ENCODE assay signal across 15 mouse cellular contexts in the genomic region with DNA sequence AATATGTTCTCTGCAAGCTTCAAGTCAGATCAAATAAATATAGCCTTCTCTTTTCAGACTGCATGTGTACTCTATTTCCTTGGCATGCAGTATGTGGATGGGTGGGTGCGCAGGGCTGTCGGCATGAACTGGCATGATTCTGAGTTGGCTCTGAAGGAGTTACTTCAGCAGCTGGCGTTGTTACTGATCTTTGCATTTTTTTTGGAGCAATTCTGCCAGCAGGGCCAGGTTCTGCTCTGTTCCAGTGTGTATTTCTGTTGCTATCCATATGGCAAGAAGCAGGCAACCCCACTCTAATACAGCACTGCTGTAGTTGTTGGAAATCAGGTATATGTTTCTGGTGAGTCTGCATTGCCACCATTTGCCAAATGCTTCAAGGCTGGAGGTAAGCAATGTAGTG. TPM values are rescaled to one million over a fixed set of nuclear protein-coding genes. Genes with fewer than 3 reads are reported as not detected.
DNase-seq lines count a peak whose midpoint lies in the region; ATAC-seq and TF ChIP-seq lines count a peak whose summit lies in the region.
"Had no signal": no experiment of that assay in that cellular context is flagged by ENCODE, and none has a peak within 500 bp of the region (broad histone marks: within the 10 kb centered on the region; RNA-seq: fewer than 3 reads in every experiment).

No protein-coding gene starts in this region.

- H3K27ac ChIP-seq in hindbrain, postnatal 0 days, result no peak overlapping the region
- H3K27ac ChIP-seq in hindbrain, embryonic 14.5 days, result no peak overlapping the region
- H3K27ac ChIP-seq in layer of hippocampus, adult 2 months, result peak overlapping the region; percentile 74
- H3K27ac ChIP-seq in midbrain, embryonic 11.5 days (ENCODE audit: low read depth, low read length), result no peak overlapping the region
- H3K27ac ChIP-seq: heart, embryonic 10.5 days; limb, embryonic 12.5 days had no signal

- intact Hi-C loops in left cerebral cortex, postnatal 14 days (cut with DNase I), result loop anchor here (1.0 kb wide), 1 partner anchor 21 kb away; no protein-coding TSS in a partner anchor

- DNase-seq in hindbrain, postnatal 0 days (ENCODE audit: low spot score), result peak; percentile 29
- DNase-seq in hindbrain, embryonic 14.5 days (ENCODE audit: low spot score), result no peak
- peak; percentile 64 to 76 for DNase-seq in layer of hippocampus, adult 2 months (ENCODE audit: low spot score in 2 of 2)
- peak; percentile 59 to 88 for DNase-seq in left cerebral cortex, postnatal 14 days (ENCODE audit: low spot score in 2 of 2)
- no peak for DNase-seq in T-cell, adult 2 months (ENCODE audit: low spot score)
- no peak for DNase-seq in midbrain, embryonic 11.5 days (ENCODE audit: low spot score, missing footprints)
- DNase-seq in adrenal gland, adult 18-20 months (ENCODE audit: low spot score in 2 of 2), result no peak
- DNase-seq: adrenal gland, adult 2 months; kidney, adult 18-20 months; lung, adult 18-20 months; thymus, postnatal 14 days had no signal

- H3K36me3 ChIP-seq in hindbrain, postnatal 0 days (ENCODE audit: insufficient read depth, low read length), result no peaks in the 10 kb centered on the region
- no peaks in the 10 kb centered on the region for H3K36me3 ChIP-seq in hindbrain, embryonic 14.5 days (replicated peaks; ENCODE audit: control insufficient read depth, insufficient read depth)
- no peaks in the 10 kb centered on the region for H3K36me3 ChIP-seq in midbrain, embryonic 11.5 days (ENCODE audit: control insufficient read depth, insufficient read depth, low read length)
- H3K36me3 ChIP-seq: heart, embryonic 10.5 days; limb, embryonic 12.5 days had no signal

- 64% methylated on average over 3 of the region's 3 CpGs for WGBS in hindbrain, postnatal 0 days
- WGBS in hindbrain, embryonic 14.5 days, result 76% methylated on average over 3 of the region's 3 CpGs
- 89% methylated on average over 3 of the region's 3 CpGs for WGBS in midbrain, embryonic 11.5 days

- no peak overlapping the region for H3K4me2 ChIP-seq in hindbrain, postnatal 0 days (ENCODE audit: low read depth, low read length)
- no peak overlapping the region for H3K4me2 ChIP-seq in hindbrain, embryonic 14.5 days (replicated peaks)
- no peak overlapping the region for H3K4me2 ChIP-seq in midbrain, embryonic 11.5 days
- H3K4me2 ChIP-seq: limb, embryonic 12.5 days had no signal

- no peak for ATAC-seq in hindbrain, postnatal 0 days
- no peak for ATAC-seq in hindbrain, embryonic 14.5 days (ENCODE audit: low FRiP score)
- no peak for ATAC-seq in midbrain, embryonic 11.5 days (ENCODE audit: low FRiP score)

- no peak overlapping the region for H3K4me3 ChIP-seq in hindbrain, postnatal 0 days (ENCODE audit: low read length)
- no peak overlapping the region for H3K4me3 ChIP-seq in hindbrain, embryonic 14.5 days (replicated peaks; ENCODE audit: low read length)
- H3K4me3 ChIP-seq in layer of hippocampus, adult 2 months, result no peak overlapping the region
- H3K4me3 ChIP-seq in midbrain, embryonic 11.5 days (ENCODE audit: low read depth, low read length), result no peak overlapping the region
- H3K4me3 ChIP-seq: heart, embryonic 10.5 days; limb, embryonic 12.5 days had no signal

- no peak overlapping the region for H3K9ac ChIP-seq in hindbrain, postnatal 0 days (replicated peaks; ENCODE audit: low read length)
- H3K9ac ChIP-seq in hindbrain, embryonic 14.5 days, result no peak overlapping the region
- H3K9ac ChIP-seq in midbrain, embryonic 11.5 days (ENCODE audit: low read length), result no peak overlapping the region
- H3K9ac ChIP-seq: limb, embryonic 12.5 days had no signal

- no peak for TF ChIP-seq CTCF in hindbrain, postnatal 0 days (IDR thresholded peaks at IDR 0.05; ENCODE audit: low read depth)
- TF ChIP-seq CTCF in layer of hippocampus, adult 2 months (conservative IDR thresholded peaks at IDR 0.05), result 0 out of 2 replicates have a peak, but pooled peaks have one; percentile 4

- no peaks in the 10 kb centered on the region for H3K4me1 ChIP-seq in hindbrain, postnatal 0 days (ENCODE audit: insufficient read depth, low read length)
- no peaks in the 10 kb centered on the region for H3K4me1 ChIP-seq in hindbrain, embryonic 14.5 days (replicated peaks; ENCODE audit: control insufficient read depth, insufficient read depth, low read length)
- H3K4me1 ChIP-seq in midbrain, embryonic 11.5 days (ENCODE audit: control insufficient read depth, insufficient read depth, low read length), result no peaks in the 10 kb centered on the region
- H3K4me1 ChIP-seq: heart, embryonic 10.5 days; limb, embryonic 12.5 days had no signal

- no peaks in the 10 kb centered on the region for H3K27me3 ChIP-seq in hindbrain, postnatal 0 days (ENCODE audit: insufficient read depth, low read length)
- no peaks in the 10 kb centered on the region for H3K27me3 ChIP-seq in hindbrain, embryonic 14.5 days (ENCODE audit: control insufficient read depth, insufficient read depth, low read length)
- no peaks in the 10 kb centered on the region for H3K27me3 ChIP-seq in midbrain, embryonic 11.5 days (ENCODE audit: control insufficient read depth, insufficient read depth, low read length)
- H3K27me3 ChIP-seq: limb, embryonic 12.5 days had no signal

- no peaks in the 10 kb centered on the region for H3K9me3 ChIP-seq in hindbrain, postnatal 0 days (ENCODE audit: low read length)
- no peaks in the 10 kb centered on the region for H3K9me3 ChIP-seq in hindbrain, embryonic 14.5 days (ENCODE audit: control insufficient read depth, low read length)
- no peaks in the 10 kb centered on the region for H3K9me3 ChIP-seq in midbrain, embryonic 11.5 days (ENCODE audit: control insufficient read depth, low read length)
- H3K9me3 ChIP-seq: heart, embryonic 10.5 days; limb, embryonic 12.5 days had no signal

RNA-seq across cellular contexts. Expression of a gene that starts 10.6 kb away (rescaled TPM):
- total RNA-seq in hindbrain, postnatal 0 days (2014; rRNA removed), result 8.6 and 15.0 TPM in 2 replicates
- polyA plus RNA-seq in hindbrain, postnatal 0 days (2015; fragmentation: Nextera tagmentation; extraction: Ambion mirVana), result 12.5 and 13.5 TPM in 2 replicates
- polyA plus RNA-seq in hindbrain, embryonic 14.5 days (2014; fragmentation: Nextera tagmentation; extraction: Ambion mirVana), result 13.7 and 16.7 TPM in 2 replicates
- 10 to 100 TPM; 45.5 to 46.4 TPM for total RNA-seq in layer of hippocampus, adult 2 months (2021)
- total RNA-seq in left cerebral cortex, postnatal 14 days (2021), result 10 to 100 TPM; 24.5 to 29.6 TPM
- 9.8 and 13.1 TPM in 2 replicates for polyA plus RNA-seq in midbrain, embryonic 11.5 days (2014; fragmentation: Nextera tagmentation; extraction: Ambion mirVana)
- total RNA-seq in adrenal gland, adult 18-20 months (2021), result 10 to 100 TPM; 58.9 to 62.1 TPM

RNA-seq across cellular contexts. Expression of a gene that starts 10.9 kb away (rescaled TPM):
- total RNA-seq in hindbrain, postnatal 0 days (2014; rRNA removed), result not detected in 2 replicates
- polyA plus RNA-seq in hindbrain, postnatal 0 days (2015; fragmentation: Nextera tagmentation; extraction: Ambion mirVana), result 1.1 TPM in 1 of 2 replicates, not detected in the other
- polyA plus RNA-seq in hindbrain, embryonic 14.5 days (2014; fragmentation: Nextera tagmentation; extraction: Ambion mirVana), result not detected in 2 replicates
- total RNA-seq in layer of hippocampus, adult 2 months (2021), result not detected
- total RNA-seq in left cerebral cortex, postnatal 14 days (2021), result 1 to 10 TPM in 1 of 2 experiments, not detected in 1; 1.4 TPM
- polyA plus RNA-seq in midbrain, embryonic 11.5 days (2014; fragmentation: Nextera tagmentation; extraction: Ambion mirVana), result 0.08 TPM in 1 of 2 replicates, not detected in the other
- total RNA-seq in adrenal gland, adult 18-20 months (2021), result 1 to 10 TPM; 1.7 to 3.2 TPM
- total RNA-seq: megakaryocyte-erythroid progenitor cell, adult 5-6 weeks had no signal
- polyA plus RNA-seq: adrenal gland, adult 2 months; heart, embryonic 10.5 days; limb, embryonic 12.5 days; neural tube, embryonic 11.5 days had no signal

RNA-seq across cellular contexts. Expression of a gene that starts 36.3 kb away (rescaled TPM):
- total RNA-seq in hindbrain, postnatal 0 days (2014; rRNA removed), result 148 and 610 TPM in 2 replicates
- polyA plus RNA-seq in hindbrain, postnatal 0 days (2015; fragmentation: Nextera tagmentation; extraction: Ambion mirVana), result 60.5 and 66.5 TPM in 2 replicates
- 47.5 and 63.4 TPM in 2 replicates for polyA plus RNA-seq in hindbrain, embryonic 14.5 days (2014; fragmentation: Nextera tagmentation; extraction: Ambion mirVana)
- total RNA-seq in layer of hippocampus, adult 2 months (2021), result 10 to 100 TPM; 11.0 to 11.5 TPM
- 10 to 100 TPM; 13.4 to 14.4 TPM for total RNA-seq in left cerebral cortex, postnatal 14 days (2021)
- 67.4 and 71.3 TPM in 2 replicates for polyA plus RNA-seq in midbrain, embryonic 11.5 days (2014; fragmentation: Nextera tagmentation; extraction: Ambion mirVana)
- total RNA-seq in adrenal gland, adult 18-20 months (2021), result 10 to 100 TPM; 18.3 to 19.4 TPM

Comparison
In these comparisons a context has a peak if more than half of its experiments do, and no peak if none do; other contexts are left out.
1. DNase-seq: peak in hindbrain, postnatal 0 days (single experiment), layer of hippocampus, adult 2 months (2 of 2) and left cerebral cortex, postnatal 14 days (2 of 2); none in hindbrain, embryonic 14.5 days (single experiment), T-cell, adult 2 months (single experiment), midbrain, embryonic 11.5 days (single experiment) and adrenal gland, adult 18-20 months (0 of 2).